Mouse (Mus musculus) urinary bladder, adult 18-20 months (tissue): ENCODE measurements around the gene Cfap97d1.
A peak's percentile ranks its signal among the peaks of the same experiment; 100 is the strongest.

Experiments used
- DNase-seq, 2 experiments: peaks; one replicate each; pipeline ENCODE4 v3.0.0; 2022; ENCODE audit warnings: low spot score in 2 of 2, mixed read lengths in 2 of 2

The Cfap97d1 gene

DNA sequence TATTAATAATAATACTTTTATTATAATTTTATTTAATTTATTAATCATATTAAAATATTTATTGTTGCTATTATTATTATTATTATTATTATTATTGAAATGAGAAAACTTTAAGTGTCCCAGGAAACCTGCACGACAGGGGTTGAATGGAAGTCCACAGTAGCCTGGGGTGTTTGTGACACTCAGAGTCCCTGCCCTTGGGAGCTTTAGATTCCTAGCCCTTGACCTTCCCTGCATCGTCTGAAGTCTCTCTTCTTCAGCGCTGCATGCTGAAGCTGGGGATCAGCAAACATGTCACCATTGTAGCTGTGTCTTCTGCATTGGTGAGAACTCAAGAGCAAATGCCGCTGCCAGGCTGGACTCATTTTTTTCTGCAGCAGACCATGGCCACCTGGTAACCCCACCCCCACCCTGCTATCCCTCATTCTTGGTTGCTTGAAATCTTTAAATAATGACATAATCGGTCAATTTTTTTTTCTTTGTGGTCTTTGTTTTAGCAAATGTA, 51.4 kb downstream of the Cfap97d1 start:
- DNase-seq: no peak

DNA sequence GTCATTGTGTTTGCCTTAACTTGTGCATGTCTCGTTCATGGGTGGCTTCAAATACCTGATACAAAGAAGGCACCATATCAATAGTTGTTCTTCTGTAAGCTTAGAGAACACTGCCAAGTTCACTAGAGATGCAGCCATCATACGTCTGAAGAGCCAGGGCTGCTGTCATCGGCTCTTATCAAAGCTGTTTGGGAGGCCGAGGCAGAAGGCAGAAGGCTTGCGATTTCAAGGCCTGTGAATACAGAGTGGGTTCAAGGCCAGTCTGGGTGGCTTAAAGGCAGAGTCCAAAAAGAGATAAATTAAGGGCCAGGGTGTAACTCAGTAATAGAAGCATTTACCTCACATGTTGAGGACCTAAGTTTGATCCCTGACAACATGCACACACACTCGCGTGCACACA, 52.3 kb downstream of the Cfap97d1 start:
- no peak for DNase-seq

DNA sequence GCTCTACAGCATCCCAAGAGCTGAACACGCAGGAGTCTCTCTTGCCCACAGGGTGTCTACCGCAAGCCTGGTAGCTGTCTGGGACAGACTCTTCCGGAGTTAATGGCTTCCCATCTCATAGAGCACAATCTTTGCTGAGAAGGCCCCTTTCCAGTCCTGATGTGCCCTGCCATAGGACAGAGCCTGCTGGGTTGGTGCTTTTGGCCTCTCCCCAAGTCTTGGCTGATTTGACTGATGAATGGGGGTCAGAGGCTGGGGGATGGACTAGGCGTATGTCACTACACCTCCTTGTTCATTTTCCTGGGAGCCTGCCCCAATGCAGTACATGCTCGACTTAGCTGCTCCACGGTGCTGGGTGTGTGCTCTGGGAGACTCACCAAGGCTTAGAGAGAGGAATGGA, 53.7 kb downstream of the Cfap97d1 start:
- no peak for DNase-seq

DNA sequence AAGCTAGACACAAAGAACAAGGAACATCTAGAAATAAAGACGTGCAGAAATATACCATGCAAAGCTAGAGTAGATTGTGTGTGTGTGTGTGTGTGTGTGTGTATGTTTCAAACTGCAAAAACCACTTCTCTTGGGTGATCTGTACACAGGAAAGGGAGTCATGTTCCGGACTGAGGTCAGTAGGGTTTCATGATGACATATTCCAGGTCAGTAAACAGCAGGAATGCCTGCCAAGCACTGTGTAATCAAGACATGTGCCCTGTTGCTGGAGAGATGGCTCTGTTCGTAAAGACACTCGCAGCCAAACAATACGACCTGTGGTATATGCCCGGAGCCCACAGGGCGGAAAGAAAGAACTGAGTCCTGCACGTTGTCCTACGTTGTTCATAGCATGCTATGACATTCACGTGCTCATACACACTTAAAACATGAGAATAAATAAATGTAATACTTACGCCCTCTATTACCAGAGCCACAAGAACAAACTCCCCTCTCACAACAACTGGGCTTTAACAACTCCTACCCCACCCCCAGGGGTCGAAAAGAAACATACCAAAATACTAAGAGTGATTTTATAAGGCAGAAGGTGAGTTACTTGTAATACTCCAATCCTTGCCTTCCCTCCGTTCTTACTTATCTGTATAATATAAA, 55.5 kb downstream of the Cfap97d1 start:
- DNase-seq: no peak

DNA sequence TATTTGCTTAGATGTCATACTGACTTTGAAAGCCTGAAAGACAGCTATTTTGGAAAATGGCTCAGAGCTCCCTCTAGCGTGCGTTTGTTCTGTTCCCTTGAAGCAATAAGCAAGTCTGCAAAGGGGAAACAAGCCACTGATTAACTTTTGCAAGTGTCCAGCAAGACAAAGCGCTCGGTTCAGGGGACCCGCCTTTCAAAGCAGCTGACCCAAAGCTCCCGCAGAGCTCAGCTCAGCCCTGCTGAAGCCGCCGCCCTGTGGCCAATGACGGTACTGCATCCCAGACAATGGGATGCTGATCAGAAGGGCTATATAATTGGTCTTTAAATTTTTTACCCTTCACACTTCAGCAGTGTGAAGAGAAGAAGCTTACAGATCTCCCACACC, 56.1 kb downstream of the Cfap97d1 start:
- DNase-seq: peak; percentile 71 to 82

DNA sequence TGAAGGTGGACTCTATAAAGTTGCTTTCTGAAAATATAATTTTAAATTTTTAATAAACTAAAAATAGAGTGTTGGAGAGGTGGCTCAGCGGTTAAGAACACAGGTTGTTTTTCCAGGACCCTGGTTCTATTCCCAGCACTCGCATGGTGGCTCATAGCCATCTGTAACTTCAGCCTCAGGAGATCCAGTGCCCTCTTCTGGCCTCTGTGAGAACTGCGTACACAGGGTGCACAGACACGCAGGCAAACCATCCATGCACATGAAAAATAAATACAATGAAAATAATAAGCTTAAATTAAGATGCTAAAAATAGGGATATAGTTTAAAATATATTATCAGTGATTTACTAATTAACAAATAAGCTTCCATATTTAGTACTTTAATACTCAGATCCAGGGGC, 56.6 kb downstream of the Cfap97d1 start:
- no peak for DNase-seq

DNA sequence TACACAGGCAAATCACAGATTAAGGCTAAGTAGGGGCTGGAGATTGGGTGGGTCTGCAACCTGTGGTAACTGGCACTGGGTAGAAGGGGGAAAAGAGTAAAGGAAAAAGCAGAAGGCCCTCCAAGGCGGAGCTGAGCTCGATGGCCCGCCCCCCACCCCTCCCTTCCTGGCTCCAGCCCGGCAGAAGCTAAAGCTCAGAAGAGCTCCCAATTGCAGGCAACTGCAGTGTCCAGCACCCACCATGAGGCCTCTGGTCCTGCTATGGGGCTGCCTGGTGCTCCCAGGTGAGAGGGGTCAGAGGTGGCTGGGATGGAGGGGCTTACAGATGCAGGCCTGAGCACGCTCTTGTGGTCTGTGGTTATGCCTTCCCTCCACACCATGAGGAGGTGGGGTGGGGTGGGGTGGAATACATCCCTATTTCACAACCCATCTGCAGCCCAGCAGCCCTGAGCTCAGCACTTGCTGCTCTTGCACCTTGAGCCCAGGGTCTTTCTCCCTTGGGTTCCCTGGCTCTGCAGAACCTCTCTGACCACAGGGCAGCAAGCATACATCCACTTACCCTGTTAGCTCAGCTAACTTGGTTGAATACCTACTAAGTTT, 57.4 kb downstream of the Cfap97d1 start, which contains the start of gene Cd300lg:
Gene Cd300lg (plus strand): TSS at position 160 of the 600 bp plus-strand sequence.
- no peak for DNase-seq
